Mouse (Mus musculus): ENCODE results near the gene Aasdh. TPM values are rescaled to one million over a fixed set of nuclear protein-coding genes. Genes with fewer than 3 reads are reported as not detected.
"Not testable (repeated sequence)": the region's sequence is repeated elsewhere in the genome, so short reads cannot be mapped to it uniquely, and the experiment has no call there.

The Aasdh gene
- total RNA-seq, 2 experiments from 2014 or later, result 19.3 to 23.2 TPM

DNA sequence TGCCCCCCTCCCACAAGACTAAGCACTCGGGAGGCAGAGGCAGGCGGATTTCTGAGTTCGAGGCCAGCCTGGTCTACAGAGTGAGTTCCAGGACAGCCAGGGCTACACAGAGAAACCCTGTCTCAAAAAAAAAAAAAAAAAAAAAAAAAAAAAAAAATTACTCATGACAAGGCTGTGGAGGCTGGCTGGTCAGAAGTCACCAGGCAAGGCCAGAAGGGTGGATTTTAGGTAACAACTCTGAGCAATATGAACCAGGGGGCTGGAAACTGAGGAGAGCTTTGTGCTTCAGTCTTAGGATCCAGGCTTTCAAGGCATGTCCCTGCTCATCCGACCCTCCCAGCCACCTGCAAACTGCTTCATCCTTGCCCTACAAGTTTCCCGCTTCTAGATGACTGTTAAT lies 7.2 kb upstream of the Aasdh start:
- DNase-seq (ENCODE audit: low spot score in 2 of 2), result not testable (repeated sequence)

DNA sequence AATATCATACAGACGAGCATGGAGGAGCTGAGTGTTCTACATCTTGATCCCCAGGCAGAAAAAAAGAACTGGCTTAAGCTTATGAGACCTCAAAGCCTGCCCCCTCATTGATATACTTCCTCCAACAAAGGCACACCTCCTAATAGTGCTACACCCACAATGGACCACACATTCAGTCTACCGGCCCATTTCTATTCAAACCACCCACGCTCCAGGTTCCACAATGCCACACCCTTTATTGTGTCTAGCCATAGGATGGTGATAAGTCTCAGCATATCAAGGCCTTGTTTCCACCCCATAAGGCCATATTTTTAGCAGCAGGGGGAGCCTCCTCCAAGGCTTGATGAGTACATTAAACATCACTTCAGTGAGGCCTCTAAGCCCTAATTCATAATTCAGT lies 5.5 kb upstream of the Aasdh start:
- no peak for DNase-seq (ENCODE audit: low spot score in 2 of 2)

DNA sequence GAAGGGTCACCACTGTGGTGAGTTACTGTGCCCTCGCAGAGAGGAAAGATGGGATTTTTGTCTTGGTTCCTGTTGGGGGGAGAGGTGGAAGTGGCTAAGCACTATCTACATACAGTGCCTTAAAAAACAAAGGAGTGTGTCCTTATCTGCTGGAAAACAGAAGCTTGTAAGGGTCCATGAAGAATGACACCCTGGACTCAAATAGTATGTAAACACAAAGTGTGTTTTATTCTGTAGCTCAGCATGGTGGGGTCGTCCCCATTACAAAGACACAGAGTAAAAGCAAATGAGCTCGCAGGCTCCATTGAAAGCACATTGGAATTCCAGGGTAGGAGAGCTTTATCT lies 813 bp upstream of the Aasdh start:
- no peak for DNase-seq (ENCODE audit: low spot score in 2 of 2)

DNA sequence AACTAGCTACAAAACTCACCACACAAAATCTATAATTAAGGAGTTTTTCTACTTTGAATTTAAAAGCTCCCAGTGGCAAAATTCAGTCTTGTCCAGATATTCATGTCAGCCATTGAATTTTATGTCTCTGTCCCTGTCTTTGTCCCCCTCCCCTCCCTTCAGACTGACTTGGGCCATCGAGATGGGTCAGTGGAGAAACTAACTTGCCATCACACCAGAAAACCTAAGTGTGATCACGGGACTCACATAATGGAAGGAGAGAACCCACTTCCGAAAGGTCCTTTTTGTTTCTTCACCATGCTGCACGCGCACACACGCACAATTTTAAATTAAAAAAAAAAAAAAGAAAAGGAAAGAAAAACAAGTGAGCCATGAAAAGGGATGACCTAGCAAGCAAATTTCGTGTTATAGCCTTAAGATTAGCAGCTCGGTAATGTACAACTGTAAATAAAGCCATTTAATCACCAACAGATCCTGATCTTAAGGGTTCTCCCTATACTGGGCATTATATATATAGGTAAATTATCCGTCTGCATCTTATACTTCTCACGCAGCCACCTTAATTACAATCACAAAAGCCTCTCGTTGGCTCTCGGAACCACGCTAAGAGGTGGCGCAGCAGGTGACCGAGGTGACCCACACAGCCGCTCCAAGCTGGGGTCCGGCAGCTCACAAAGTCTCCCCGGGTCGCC lies 455 bp downstream of the Aasdh start:
- DNase-seq (ENCODE audit: low spot score in 2 of 2), result no peak

DNA sequence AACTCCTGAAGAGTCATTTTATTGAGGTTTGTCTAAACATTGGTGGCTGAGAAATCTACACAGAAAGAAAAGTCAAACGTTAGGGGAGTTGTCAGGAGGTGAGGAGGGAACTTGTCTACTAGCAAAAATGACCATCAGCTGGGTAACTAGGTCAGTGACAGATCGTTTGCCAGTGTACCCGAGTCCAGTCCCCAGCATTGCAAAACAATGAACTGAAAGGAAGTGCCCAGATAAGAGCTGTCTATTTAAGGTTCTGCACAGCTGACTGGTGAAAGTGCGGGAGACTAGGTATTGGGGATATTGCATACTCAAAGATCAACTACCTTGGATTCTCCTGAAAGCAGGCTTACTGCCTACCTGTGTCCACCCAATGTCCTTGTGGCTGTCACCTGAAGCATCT lies 3.2 kb downstream of the Aasdh start:
- DNase-seq (ENCODE audit: low spot score in 2 of 2), result no peak

DNA sequence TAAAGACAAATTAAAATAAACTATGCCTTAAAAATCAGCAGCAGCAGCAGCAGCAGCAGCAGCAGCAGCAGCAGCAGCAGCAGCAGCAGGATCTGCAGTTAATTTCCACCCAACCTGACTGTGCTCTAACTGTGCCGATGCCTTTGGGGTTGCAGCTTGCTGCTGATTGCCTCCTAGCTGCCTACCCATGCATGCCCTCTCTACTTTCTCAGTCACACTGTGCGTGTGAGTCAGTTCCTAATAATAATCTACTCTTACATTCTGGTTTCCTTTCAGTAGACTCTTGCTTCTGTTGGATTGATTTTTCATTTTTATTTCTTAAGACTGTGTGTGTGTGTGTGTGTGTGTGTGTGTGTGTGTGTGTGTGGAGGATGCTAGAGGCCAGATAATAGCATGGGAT lies 12.2 kb downstream of the Aasdh start:
- DNase-seq (ENCODE audit: low spot score in 2 of 2), result no peak

DNA sequence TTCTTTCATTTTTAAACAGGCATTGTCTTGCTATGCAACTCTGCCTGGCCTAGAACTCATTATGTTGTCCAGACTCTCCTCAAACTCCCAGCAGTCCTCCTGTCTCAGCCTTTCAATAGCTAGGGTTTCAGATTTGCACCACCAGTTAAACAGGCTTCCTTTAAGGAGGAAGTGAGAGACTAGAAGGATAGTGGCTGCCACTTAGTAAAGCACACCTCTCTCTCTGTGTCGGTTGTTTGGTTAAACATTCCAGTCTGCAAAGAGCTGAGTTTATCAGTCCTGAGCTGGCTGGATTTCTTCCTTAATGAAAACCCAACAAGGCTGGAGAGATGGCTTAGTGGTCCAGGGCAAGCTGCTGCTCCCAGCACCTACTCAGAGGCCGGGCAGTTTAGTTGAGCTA lies 12.7 kb downstream of the Aasdh start:
- no peak for DNase-seq (ENCODE audit: low spot score in 2 of 2)

DNA sequence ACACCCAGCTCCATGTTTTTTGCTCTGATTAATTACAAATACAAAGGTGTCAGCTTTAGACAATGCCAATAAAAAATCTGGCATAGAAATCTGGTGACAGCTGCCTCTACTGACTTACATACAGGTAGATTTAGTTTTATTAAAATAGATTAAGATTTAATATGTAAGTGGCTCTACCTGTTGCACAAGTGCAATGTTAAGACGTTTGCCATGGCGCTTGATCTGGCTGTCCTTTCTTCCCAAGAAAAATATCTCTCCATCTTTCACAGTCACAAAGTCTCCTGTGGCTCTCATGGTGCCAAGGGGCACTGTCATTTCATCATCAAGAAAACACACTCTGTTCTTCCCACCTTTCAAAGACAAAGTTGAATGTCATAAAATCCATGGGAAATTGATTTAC lies 18.3 kb downstream of the Aasdh start:
- no peak for DNase-seq (ENCODE audit: low spot score in 2 of 2)

DNA sequence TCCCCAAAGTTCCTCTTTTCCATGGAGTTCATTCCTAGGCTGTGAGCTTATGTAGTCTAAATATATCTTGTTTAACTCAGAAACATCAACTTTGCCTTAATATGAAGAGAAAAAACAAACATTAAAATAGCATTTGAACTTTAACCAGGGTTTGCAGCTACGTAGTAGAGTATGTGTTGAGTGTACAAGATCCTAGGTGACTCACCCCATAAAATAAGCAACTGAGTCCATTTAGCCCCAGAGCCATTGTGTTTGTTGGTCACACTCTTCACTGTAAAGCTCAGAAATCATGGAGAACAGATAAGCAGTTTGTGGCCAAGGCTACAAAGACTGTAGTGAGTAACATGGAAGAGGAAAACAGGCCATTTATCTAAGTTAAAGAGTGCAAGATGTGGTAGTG lies 21.2 kb downstream of the Aasdh start:
- no peak for DNase-seq (ENCODE audit: low spot score in 2 of 2)

DNA sequence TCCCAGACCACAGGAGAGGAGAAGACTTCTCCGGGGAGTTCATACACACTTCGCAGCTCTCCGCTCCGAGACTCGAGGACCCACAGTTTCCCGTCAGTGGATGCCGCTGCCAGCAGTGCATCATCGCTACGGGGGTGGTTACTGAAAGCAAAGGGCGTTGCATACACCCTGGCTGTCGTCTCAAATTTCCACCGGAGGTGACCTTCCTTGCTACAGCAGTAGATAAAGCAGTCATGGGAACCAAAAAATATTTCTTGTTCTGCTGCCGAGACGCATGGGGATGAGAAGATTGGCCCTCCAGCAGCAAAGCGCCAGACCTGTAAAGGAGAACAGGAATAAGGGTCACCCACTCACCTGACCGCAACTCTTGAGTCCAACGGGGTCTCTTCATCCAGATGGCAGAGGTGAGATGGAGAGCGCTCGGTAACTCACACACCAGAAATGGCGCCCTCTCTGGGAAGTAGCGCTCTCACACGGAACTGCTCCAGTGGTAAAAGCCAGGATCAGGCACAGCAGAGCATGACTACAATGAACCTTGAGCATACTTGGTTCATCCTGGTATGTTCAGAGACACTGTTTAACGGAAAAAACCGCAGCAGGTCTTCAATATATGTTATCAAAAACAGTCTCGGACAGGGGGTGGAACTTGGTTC lies 29.1 kb downstream of the Aasdh start:
- no peak for DNase-seq (ENCODE audit: low spot score in 2 of 2)

DNA sequence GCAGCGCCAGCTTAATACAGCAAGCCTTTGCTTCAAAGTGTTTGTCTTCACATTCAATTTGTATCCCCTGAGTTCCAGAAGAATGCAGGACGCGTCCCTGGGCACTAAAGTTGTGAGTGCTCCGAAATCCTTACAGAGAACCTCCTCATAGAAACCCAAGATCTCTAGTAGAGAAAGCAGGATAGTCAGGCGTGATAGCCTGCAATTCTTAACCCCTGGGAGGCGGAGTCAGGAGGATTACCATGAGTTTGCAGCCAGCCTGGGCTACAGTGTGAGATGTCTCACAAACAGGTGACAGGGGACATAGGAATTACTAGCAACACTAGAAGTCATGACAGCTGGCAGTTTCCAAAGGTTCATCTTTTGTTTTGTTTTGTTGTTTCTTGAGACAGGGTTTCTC lies 35.8 kb downstream of the Aasdh start:
- DNase-seq (ENCODE audit: low spot score in 2 of 2), result no peak

DNA sequence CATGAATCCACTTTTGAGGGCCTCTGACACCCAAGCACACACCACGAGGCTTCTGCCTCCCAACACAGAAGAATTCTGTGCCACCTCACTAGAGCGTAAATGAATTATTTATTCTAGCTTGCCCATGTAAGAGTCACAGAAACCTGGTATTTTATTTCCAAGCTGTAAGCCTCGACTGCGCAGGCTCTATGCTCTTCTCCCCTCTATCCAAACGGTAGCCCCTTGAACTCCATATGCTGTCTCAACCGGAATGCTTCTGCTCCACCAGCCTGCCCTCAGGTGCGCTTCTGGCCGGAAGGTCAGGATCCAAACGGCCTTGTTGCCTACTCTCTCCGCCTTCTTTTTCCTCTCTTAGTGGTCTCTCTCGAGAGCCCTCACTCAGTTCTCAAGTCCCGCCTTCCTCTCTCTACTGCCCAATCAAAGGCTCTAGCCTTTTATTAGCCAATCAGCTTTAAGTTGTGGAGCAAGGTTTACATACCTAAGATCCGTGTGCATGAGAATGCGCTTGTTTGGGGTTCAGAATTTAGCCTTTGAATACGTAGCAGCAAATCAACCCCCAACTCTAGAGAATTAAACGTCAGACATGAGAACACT lies 36.5 kb downstream of the Aasdh start:
- DNase-seq (ENCODE audit: low spot score in 2 of 2), result peak in 1 of 2 experiments; percentile 22

DNA sequence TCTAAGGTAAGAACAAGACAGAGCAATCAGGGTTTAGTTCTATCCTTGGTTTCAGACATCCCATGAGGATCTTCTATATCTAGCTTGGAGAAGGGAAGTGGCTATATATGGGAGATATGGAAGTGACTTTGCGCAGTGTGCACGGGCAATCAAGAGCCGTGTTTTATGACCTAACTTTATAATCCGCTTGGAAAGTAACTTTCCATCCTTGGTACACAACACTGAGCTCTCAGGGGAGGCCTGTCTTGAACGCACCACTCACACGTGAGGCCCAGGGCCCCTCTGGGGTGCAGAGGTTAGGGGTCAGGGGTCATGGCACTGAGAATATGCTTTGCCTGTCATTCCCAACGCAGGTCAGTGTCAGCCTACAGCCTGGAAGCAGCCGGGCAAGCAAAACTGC lies 38.5 kb downstream of the Aasdh start:
- DNase-seq (ENCODE audit: low spot score in 2 of 2), result no peak

DNA sequence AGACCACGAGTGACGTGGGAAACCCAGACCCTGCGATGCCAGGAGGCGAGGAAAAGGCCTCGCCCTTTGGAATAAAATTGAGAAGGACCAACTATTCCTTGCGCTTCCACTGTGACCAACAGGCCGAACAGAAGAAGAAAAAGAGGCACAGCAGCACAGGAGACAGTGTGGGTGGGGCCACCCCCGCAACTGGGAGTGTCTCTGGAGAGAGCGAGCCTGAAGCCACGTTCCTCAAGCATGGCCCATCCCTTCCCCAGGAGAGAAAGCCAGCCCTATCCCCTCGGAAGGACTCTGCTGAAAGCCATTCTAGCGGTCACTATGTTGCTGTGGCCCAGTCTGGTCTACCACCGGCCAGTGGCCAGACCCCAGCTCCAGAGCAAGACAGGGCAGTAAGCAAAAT lies 46.9 kb downstream of the Aasdh start:
- no peak for DNase-seq (ENCODE audit: low spot score in 2 of 2)

DNA sequence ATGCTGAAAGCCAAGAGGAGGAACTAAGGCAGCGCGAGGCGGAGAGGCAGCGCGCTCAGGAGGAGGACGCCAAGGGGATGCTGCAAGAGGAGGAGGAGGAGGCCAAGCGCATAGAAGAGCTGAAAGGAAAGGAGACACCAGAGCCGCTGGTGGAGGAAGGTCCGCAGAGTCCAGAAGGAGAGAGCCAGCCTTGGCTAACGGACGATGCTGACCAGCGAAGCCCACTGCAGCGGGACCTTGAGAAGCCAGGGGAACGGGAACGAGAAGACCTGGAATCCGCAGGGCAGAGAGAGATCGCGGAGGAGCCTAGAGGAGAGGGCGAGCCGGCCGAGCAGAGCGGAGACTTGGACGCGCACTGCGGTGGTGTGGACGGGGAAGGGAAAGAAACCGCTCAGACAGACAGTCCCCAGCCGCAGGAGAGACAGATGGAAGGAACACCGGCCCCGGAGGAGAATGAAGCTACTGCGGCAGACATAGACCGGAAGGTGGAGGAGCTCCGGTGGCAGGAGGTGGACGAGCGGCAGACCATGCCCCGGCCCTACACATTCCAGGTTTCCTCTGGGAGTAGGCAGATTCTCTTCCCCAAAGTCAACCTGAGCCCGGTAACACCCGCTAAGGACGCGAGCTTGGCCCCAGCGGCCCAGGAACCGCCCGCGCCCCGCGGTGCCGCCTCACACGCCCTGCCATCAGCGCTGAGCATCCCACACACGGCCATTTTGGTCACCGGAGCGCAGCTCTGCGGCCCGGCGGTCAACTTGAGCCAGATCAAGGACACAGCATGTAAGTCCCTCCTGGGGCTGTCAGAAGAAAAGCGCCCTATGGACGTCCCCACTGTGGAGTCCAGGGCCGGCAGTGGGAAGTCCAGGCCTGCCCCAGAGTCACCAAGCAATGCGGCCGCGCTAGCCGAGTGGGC lies 48.0 kb downstream of the Aasdh start:
- no peak for DNase-seq (ENCODE audit: low spot score in 2 of 2)

DNA sequence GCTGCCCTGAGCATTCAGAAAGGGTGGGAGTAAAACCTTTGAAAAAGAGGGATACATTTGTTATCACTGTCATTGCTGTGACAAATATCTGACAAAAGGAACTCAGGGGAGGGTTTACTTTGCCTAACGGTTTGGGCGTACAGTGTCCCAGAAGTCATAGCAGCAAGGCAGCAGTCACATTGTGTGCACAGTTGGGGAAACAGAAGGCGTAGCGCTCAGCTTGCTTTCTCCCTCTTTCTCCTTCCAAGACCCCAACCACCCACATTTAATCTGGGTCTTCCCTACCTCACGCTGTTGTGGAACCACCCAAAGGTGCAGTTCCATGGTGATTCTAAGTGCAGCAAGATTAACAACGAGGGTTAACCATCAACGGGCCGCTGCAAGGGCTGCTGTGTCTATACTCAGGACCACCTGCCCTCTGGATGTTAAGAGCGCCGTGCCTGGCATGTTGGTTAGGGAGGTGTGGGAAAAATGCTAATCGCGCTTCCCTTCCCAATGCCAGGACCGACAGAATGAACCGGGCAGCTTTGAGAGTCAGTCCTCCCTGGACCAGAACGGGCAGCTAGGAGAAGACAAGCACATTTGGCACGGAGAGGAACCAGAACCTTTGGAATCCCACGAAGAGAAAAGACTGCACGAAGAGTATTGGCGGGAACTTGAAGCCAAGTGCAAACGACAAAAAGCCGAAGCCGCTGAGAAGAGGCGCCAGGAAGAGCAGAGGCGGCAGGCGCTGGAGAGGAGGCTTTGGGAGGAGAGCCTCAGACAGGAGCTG lies 49.3 kb downstream of the Aasdh start:
- DNase-seq (ENCODE audit: low spot score in 2 of 2), result peak; percentile 19 to 64

DNA sequence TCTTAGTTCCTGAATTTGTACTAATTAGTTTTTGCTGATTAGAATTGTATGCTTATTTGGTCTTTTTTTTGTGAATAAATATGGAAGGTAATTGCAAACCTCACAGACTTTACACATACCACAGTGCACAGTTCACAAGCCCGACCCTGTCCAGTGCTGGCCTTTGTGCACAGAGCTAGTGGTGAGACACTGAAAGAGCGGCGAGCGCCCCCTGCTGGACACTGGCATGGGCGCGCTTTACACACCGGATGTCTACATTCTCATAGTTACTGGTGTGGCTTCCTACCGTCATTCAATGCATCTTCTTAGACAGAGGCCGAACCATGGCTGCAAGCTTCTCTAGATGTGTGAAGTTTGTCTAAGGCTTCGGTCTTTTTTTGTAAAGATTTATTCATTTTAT lies 51.8 kb downstream of the Aasdh start:
- peak; percentile 48 to 85 for DNase-seq (ENCODE audit: low spot score in 2 of 2)

DNA sequence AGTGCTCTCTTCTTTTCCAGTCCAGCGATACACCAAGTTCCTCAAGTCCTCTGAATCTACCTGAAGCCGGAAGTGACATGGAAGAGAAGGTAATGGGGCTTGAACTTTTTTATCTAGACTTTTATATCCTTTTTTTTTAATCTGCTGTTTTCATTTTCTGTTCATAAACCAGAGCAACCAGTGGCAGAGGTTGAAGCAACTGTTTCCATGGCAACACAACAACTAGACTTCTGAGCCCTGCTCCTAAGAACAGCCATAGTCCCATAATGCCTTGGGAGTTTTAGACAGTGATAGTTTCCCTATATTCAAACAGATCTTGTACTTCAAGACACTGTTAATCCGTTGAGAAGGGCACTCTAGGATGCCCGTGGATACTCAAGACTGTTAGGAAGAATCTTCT lies 54.0 kb downstream of the Aasdh start:
- no peak for DNase-seq (ENCODE audit: low spot score in 2 of 2)

DNA sequence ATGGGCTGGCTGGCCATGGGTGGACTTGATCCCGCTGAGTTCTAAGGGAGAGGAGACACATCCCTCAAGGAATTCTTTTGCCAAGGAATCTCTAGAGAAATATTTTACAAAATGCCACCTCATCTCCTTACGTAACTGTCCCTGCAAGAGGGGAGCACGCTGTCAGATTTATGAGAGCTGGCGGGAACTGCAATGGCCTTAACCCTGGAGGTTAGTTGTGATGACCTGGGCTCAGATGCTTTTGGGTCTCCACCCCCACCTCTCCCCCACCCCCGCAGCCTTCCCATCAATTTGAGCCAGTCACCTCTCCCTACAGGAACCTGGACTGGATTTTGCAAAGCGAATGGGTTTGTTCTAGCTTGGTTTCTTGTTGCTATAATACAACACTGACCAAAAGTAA lies 58.2 kb downstream of the Aasdh start:
- DNase-seq (ENCODE audit: low spot score in 2 of 2), result no peak

DNA sequence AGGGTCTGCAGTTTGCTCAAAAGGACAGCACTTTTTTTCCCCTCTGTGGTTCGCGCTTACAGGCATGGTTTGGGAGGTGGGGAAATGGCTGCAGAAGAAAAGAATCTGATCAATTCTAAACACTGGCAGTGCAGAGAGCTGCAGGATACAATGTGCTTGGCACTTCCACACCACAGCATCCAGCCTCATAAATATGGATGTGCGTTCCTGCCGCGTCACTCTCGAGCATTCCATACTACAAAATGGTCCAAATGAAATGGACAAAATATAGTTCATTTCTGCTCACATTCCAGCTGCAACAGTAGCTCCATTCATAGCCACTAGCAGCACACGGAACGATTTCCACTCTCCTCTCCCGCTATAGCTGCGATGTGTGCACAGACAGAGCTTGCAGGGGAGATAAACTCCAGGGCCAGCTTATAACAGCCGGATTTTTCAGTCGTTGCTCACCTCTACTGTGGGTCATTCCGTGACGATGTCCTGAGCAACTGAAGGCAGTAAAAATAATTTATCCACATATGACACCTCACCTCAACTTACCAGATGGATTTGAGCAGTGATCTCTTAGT lies 60.6 kb downstream of the Aasdh start:
- DNase-seq (ENCODE audit: low spot score in 2 of 2), result no peak

Measured in layer of hippocampus, adult 18-20 months (tissue).